Mouse (Mus musculus) small intestine, adult 2 months (tissue): Measurements from ENCODE around the gene Kcnb1. TPM values are rescaled to one million over a fixed set of nuclear protein-coding genes. Genes with fewer than 3 reads are reported as not detected.

Experiments
- H3K27ac ChIP-seq: fragments of 200-500 bp; 2 replicates; pipeline ENCODE4 v1.5.1; 2012; ENCODE audit warnings: low read depth, low read length, control low read depth, inconsistent platforms; ENCODE audit not compliant: insufficient read depth
- H3K27me3 ChIP-seq: fragments of 200-500 bp; 2 replicates; pipeline ENCODE4 v1.6.1; 2012; ENCODE audit warnings: mild to moderate bottlenecking, moderate library complexity, low read length, inconsistent platforms; ENCODE audit not compliant: control insufficient read depth, insufficient read depth
- H3K36me3 ChIP-seq: fragments of 200-500 bp; 2 replicates; pipeline ENCODE4 v1.6.1; 2012; ENCODE audit warnings: mild to moderate bottlenecking, low read length, control low read depth, inconsistent platforms; ENCODE audit not compliant: control insufficient read depth, insufficient read depth
- H3K4me1 ChIP-seq: fragments of 200-500 bp; 2 replicates; pipeline ENCODE4 v1.6.1; 2012; ENCODE audit warnings: low read length, inconsistent platforms, mixed read lengths; ENCODE audit not compliant: control insufficient read depth, insufficient read depth, insufficient read length
- H3K4me3 ChIP-seq: fragments of 200-500 bp; 2 replicates; pipeline ENCODE4 v1.5.1; 2012; ENCODE audit warnings: low read depth, mild to moderate bottlenecking, control low read depth, inconsistent platforms, low read length, moderate library complexity
- CTCF ChIP-seq: fragments of 200-500 bp; IDR thresholded peaks from 2 replicates; pipeline ENCODE4 v1.5.1; 2012; ENCODE audit warnings: low read depth, mild to moderate bottlenecking, control low read depth, inconsistent platforms, low read length, moderate library complexity, mixed read lengths; ENCODE audit not compliant: insufficient replicate concordance, insufficient read length; ENCODE audit errors: extremely low read depth
- POLR2A ChIP-seq: fragments of 200-500 bp; IDR thresholded peaks from 2 replicates; pipeline ENCODE4 v1.6.1; 2012; ENCODE audit warnings: low read depth, mild to moderate bottlenecking, control low read depth, inconsistent platforms, low read length, moderate library complexity
- WGBS: fragments of 180-500 bp; shearing (Covaris S2); methylation state at CpG from one replicate; pipeline ENCODE4 v1.1.7; 2018; 5-methylcytosine and 5-hydroxymethylcytosine counted together
- polyA plus RNA-seq: library from polyadenylated mRNA; depleted of rRNA; stranded (reverse); fragments of >200 nt; gene quantifications from 2 replicates; pipeline ENCODE4 v1.2.3, GENCODE M21; 2012

Kcnb1 gene
- polyA plus RNA-seq, 1 experiment, result 2.7 TPM

- no peaks in the 10 kb centered on the region for H3K27me3 ChIP-seq
- H3K4me3 ChIP-seq, result peak overlapping the region; percentile 14; the same call in 1 of the 2 replicates
- no peaks in the 10 kb centered on the region for H3K36me3 ChIP-seq
- no peak for TF ChIP-seq POLR2A
- no peak for TF ChIP-seq CTCF
- 20% methylated on average over 7 of the region's 7 CpGs for WGBS
- no peak overlapping the region for H3K27ac ChIP-seq
- H3K4me1 ChIP-seq, result peaks cover 15% of the 10 kb centered on the region
Observed at GRCm38 (mm10) chr2:167078486-167078885, 111.5 kb downstream of the Kcnb1 start.

GRCm38 (mm10) chr2:167077199-167077962 lies 112.6 kb downstream of the Kcnb1 start:
- no peaks in the 10 kb centered on the region for H3K27me3 ChIP-seq
- peaks cover 15% of the 10 kb centered on the region for H3K4me1 ChIP-seq
- WGBS, result 81% methylated on average over 11 of the region's 11 CpGs
- H3K4me3 ChIP-seq, result no peak overlapping the region
- H3K27ac ChIP-seq, result no peak overlapping the region
- no peak for TF ChIP-seq CTCF
- no peak for TF ChIP-seq POLR2A
- H3K36me3 ChIP-seq, result no peaks in the 10 kb centered on the region

- Histone ChIP-seq H3K4me3 (no peak overlapping the region), H3K4me1 (peaks cover 14% of the 10 kb centered on the region), H3K27me3 (no peaks in the 10 kb centered on the region), H3K27ac (no peak overlapping the region), H3K36me3 (no peaks in the 10 kb centered on the region)
- TF ChIP-seq CTCF (no peak), POLR2A (no peak)
- 80% methylated on average over 2 of the region's 2 CpGs for WGBS
Observed at GRCm38 (mm10) chr2:167076759-167077158, 113.2 kb downstream of the Kcnb1 start.

- 97% methylated on average over 4 of the region's 4 CpGs for WGBS
- no peaks in the 10 kb centered on the region for H3K36me3 ChIP-seq
- no peak overlapping the region for H3K4me3 ChIP-seq
- peaks cover 11% of the 10 kb centered on the region for H3K4me1 ChIP-seq
- H3K27me3 ChIP-seq, result no peaks in the 10 kb centered on the region
- TF ChIP-seq POLR2A (no peak), CTCF (no peak)
- no peak overlapping the region for H3K27ac ChIP-seq
Observed at GRCm38 (mm10) chr2:167076352-167076751, 113.6 kb downstream of the Kcnb1 start.

GRCm38 (mm10) chr2:167074587-167074986 lies 115.4 kb downstream of the Kcnb1 start:
- H3K36me3 ChIP-seq, result no peaks in the 10 kb centered on the region
- WGBS, result 77% methylated on average over 5 of the region's 5 CpGs
- H3K4me1 ChIP-seq, result peaks cover 18% of the 10 kb centered on the region
- H3K4me3 ChIP-seq, result no peak overlapping the region
- TF ChIP-seq CTCF, result no peak
- no peak for TF ChIP-seq POLR2A
- no peak overlapping the region for H3K27ac ChIP-seq
- H3K27me3 ChIP-seq, result no peaks in the 10 kb centered on the region

- peak overlapping the region; percentile 54 for H3K4me3 ChIP-seq
- peaks cover 25% of the 10 kb centered on the region for H3K4me1 ChIP-seq
- TF ChIP-seq POLR2A (no peak; the same call in 1 of the 2 replicates), CTCF (peak; percentile 100)
- H3K36me3 ChIP-seq, result no peaks in the 10 kb centered on the region
- H3K27ac ChIP-seq, result no peak overlapping the region
- no peaks in the 10 kb centered on the region for H3K27me3 ChIP-seq
- WGBS, result 5% methylated on average over 22 of the region's 22 CpGs
Observed at GRCm38 (mm10) chr2:167071641-167072601, 118.0 kb downstream of the Kcnb1 start.

- no peak overlapping the region for H3K27ac ChIP-seq
- H3K4me3 ChIP-seq, result peak overlapping the region; percentile 54
- no peak for TF ChIP-seq CTCF
- TF ChIP-seq POLR2A, result no peak
- H3K27me3 ChIP-seq, result no peaks in the 10 kb centered on the region
- no peaks in the 10 kb centered on the region for H3K36me3 ChIP-seq
- peaks cover 25% of the 10 kb centered on the region for H3K4me1 ChIP-seq
- WGBS, result 15% methylated on average over 12 of the region's 12 CpGs
Observed at GRCm38 (mm10) chr2:167071266-167071640, 118.7 kb downstream of the Kcnb1 start.
